Mouse (Mus musculus) midbrain, embryonic 12.5 days (tissue): ENCODE measurements around the gene Slc29a1. TPM values are rescaled to one million over a fixed set of nuclear protein-coding genes. Genes with fewer than 3 reads are reported as not detected.

Experiments
- ATAC-seq: fragments of 200-750 bp; cut with Nextera tagmentation; 2 replicates; pipeline ENCODE4 v1.8.0; 2017; ENCODE audit warnings: low read depth, moderate TSS enrichment, moderate library complexity; ENCODE audit not compliant: low FRiP score
- H3K27ac ChIP-seq: fragments of 300-500 bp; sonication (generic); replicated peaks from 2 replicates; pipeline ENCODE4 v1.5.1; 2016; ENCODE audit warnings: mild to moderate bottlenecking
- H3K27me3 ChIP-seq: fragments of 300-500 bp; sonication (generic); 2 replicates; pipeline ENCODE4 v1.6.1; 2016; ENCODE audit warnings: mild to moderate bottlenecking
- H3K36me3 ChIP-seq: fragments of 300-500 bp; sonication (generic); 2 replicates; pipeline ENCODE4 v1.6.1; 2016
- H3K4me1 ChIP-seq: fragments of 300-500 bp; sonication (generic); 2 replicates; pipeline ENCODE4 v1.6.1; 2016
- H3K4me2 ChIP-seq: fragments of 300-500 bp; sonication (generic); replicated peaks from 2 replicates; pipeline ENCODE4 v1.6.1; 2016; ENCODE audit warnings: mild to moderate bottlenecking, moderate library complexity
- H3K4me3 ChIP-seq: fragments of 300-500 bp; sonication (generic); 2 replicates; pipeline ENCODE4 v1.5.1; 2016; ENCODE audit warnings: mild to moderate bottlenecking
- H3K9ac ChIP-seq: fragments of 300-500 bp; sonication (generic); replicated peaks from 2 replicates; pipeline ENCODE4 v1.6.1; 2016; ENCODE audit warnings: mild to moderate bottlenecking, moderate library complexity
- H3K9me3 ChIP-seq: fragments of 300-500 bp; sonication (generic); 2 replicates; pipeline ENCODE4 v1.6.1; 2016; ENCODE audit warnings: mild to moderate bottlenecking
- WGBS: fragments of 180-500 bp; shearing (Covaris S2); methylation state at CpG from one replicate; pipeline ENCODE4 v1.1.7; 2016; 5-methylcytosine and 5-hydroxymethylcytosine counted together
- polyA plus RNA-seq: library from polyadenylated mRNA; unstranded; fragments of >200 nt; fragmentation: Nextera tagmentation; extraction: Ambion mirVana; gene quantifications from 2 replicates; pipeline ENCODE4 v1.2.1, GENCODE M21; 2016

Gene Slc29a1
- polyA plus RNA-seq, 1 experiment from 2014 or later = 40.1 TPM

GRCm38 (mm10) chr17:45544001-45544872 is 55.2 kb downstream of the Slc29a1 start:
- no peak overlapping the region for H3K4me3 ChIP-seq
- WGBS = 4% methylated on average over 23 of the region's 24 CpGs
- H3K36me3 ChIP-seq = peaks cover 18% of the 10 kb centered on the region
- H3K27ac ChIP-seq = no peak overlapping the region
- H3K4me2 ChIP-seq = peak overlapping the region; percentile 40
- H3K27me3 ChIP-seq = peaks cover 84% of the 10 kb centered on the region
- no peaks in the 10 kb centered on the region for H3K9me3 ChIP-seq
- peak overlapping the region; percentile 33; the same call in 1 of the 2 replicates for H3K9ac ChIP-seq
- no peak for ATAC-seq
- H3K4me1 ChIP-seq = peaks cover 40% of the 10 kb centered on the region

DNA sequence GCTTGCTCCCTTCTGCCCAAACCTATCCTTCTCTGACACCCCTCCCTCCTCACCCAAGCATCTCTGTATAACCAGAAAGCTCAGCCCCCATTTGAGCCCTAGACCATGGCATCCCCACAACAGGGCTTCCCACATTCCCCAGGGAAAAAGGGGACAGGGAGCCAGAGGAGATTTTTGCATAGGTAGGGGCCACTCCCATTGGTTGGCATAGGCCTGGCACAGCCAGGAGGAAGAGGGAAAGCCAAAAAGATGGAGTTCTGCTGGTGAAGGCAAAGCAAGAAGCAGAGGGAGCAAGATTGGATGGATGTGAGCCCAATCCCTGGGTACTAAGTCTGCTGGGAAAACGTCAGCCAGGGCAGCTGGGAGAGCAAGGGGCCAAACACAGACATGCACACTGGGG is 56.3 kb downstream of the Slc29a1 start:
- WGBS = 20% methylated on average over 1 of the region's 1 CpGs
- no peak overlapping the region for H3K27ac ChIP-seq
- no peak overlapping the region for H3K4me3 ChIP-seq
- no peak for ATAC-seq
- no peaks in the 10 kb centered on the region for H3K9me3 ChIP-seq
- H3K36me3 ChIP-seq = peaks cover 18% of the 10 kb centered on the region
- H3K4me2 ChIP-seq = no peak overlapping the region
- no peak overlapping the region for H3K9ac ChIP-seq
- peaks cover 36% of the 10 kb centered on the region for H3K4me1 ChIP-seq
- peaks cover 90% of the 10 kb centered on the region for H3K27me3 ChIP-seq

GRCm38 (mm10) chr17:45542705-45543104 is 56.7 kb downstream of the Slc29a1 start:
- no peak overlapping the region for H3K4me3 ChIP-seq
- 75% methylated on average over 2 of the region's 2 CpGs for WGBS
- no peak overlapping the region for H3K27ac ChIP-seq
- H3K4me2 ChIP-seq = no peak overlapping the region
- ATAC-seq = no peak
- H3K9me3 ChIP-seq = no peaks in the 10 kb centered on the region
- peaks cover 18% of the 10 kb centered on the region for H3K36me3 ChIP-seq
- peaks cover 32% of the 10 kb centered on the region for H3K4me1 ChIP-seq
- peaks cover 90% of the 10 kb centered on the region for H3K27me3 ChIP-seq
- H3K9ac ChIP-seq = no peak overlapping the region

- Histone ChIP-seq H3K9ac (no peak overlapping the region), H3K27ac (no peak overlapping the region)
- 39% methylated on average over 6 of the region's 6 CpGs for WGBS
Observed at GRCm38 (mm10) chr17:45542129-45542528, 57.3 kb downstream of the Slc29a1 start.

DNA sequence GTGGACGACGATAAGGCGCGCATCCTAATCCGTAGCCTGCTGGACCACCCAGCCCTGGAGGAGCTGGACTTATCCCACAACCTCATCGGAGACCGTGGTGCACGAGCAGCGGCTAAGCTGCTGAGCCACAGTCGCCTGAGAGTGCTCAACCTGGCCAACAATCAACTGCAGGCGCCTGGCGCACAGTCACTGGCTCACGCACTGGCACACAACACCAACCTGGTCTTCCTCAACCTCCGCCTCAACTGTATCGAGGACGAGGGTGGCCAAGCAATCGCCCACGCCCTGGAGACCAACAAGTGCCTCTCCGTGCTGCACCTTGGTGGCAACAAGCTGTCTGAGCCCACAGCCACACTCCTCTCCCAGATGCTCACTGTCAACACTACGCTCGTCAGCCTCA is 59.7 kb downstream of the Slc29a1 start:
- Histone ChIP-seq H3K4me1 (peaks cover 11% of the 10 kb centered on the region), H3K27me3 (peaks cover 90% of the 10 kb centered on the region), H3K4me3 (no peak overlapping the region), H3K4me2 (no peak overlapping the region), H3K9ac (no peak overlapping the region), H3K9me3 (no peaks in the 10 kb centered on the region), H3K36me3 (peaks cover 4% of the 10 kb centered on the region), H3K27ac (no peak overlapping the region)
- 81% methylated on average over 21 of the region's 21 CpGs for WGBS
- no peak for ATAC-seq

More at GRCm38 (mm10) chr17:45542129-45542528, 57.3 kb downstream of the Slc29a1 start:
- ATAC-seq = no peak
- no peaks in the 10 kb centered on the region for H3K9me3 ChIP-seq
- H3K4me3 ChIP-seq = no peak overlapping the region
- H3K27me3 ChIP-seq = peaks cover 90% of the 10 kb centered on the region
- H3K36me3 ChIP-seq = peaks cover 18% of the 10 kb centered on the region
- no peak overlapping the region for H3K4me2 ChIP-seq
- peaks cover 30% of the 10 kb centered on the region for H3K4me1 ChIP-seq

- Histone ChIP-seq H3K9me3 (no peaks in the 10 kb centered on the region), H3K9ac (no peak overlapping the region), H3K4me1 (no peaks in the 10 kb centered on the region), H3K36me3 (no peaks in the 10 kb centered on the region), H3K4me3 (no peak overlapping the region), H3K27ac (no peak overlapping the region), H3K4me2 (no peak overlapping the region), H3K27me3 (peaks cover 87% of the 10 kb centered on the region)
- WGBS = 66% methylated on average over 4 of the region's 4 CpGs
- ATAC-seq = no peak
Observed at GRCm38 (mm10) chr17:45538394-45538793, 61.0 kb downstream of the Slc29a1 start.

DNA sequence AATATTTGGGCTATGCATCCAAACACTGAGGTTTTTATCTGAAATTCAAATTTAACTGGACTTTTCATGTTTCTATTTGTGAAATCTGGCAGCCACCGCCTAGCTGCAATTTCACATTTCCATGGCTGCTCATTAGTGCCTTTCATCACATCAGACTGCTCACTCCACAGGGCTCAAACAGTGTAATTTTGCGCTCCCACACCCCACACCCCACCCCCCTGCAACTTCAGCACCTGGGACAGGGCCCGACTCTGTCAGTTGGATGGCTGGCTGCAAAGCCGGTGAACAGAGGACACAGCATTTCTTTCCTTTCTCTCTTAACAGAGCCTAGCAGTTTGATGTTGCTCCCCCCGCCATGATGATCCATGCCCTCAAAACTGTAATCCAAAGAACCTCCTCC is 63.1 kb downstream of the Slc29a1 start:
- 18% methylated on average over 5 of the region's 5 CpGs for WGBS
- Histone ChIP-seq H3K4me3 (no peak overlapping the region), H3K27ac (no peak overlapping the region), H3K9ac (no peak overlapping the region), H3K27me3 (peaks cover 79% of the 10 kb centered on the region), H3K4me1 (no peaks in the 10 kb centered on the region), H3K4me2 (no peak overlapping the region), H3K36me3 (no peaks in the 10 kb centered on the region), H3K9me3 (no peaks in the 10 kb centered on the region)
- ATAC-seq = no peak

Other genes starting within 250 kb of the Slc29a1 start
- 74.2 and 76.4 TPM in 2 replicates for gene Cdc5l, start 165.9 kb downstream of the Slc29a1 start, polyA plus RNA-seq
- gene Spats1, start 124.2 kb downstream of the Slc29a1 start, polyA plus RNA-seq = 0.85 and 1.0 TPM in 2 replicates
- 24.2 and 24.9 TPM in 2 replicates for gene Aars2, start 92.8 kb downstream of the Slc29a1 start, polyA plus RNA-seq
- 0.71 and 1.8 TPM in 2 replicates for gene Tcte1, start 76.2 kb downstream of the Slc29a1 start, polyA plus RNA-seq
- gene Tmem151b, start 49.9 kb downstream of the Slc29a1 start, polyA plus RNA-seq = 12.6 and 13.5 TPM in 2 replicates
- gene Nfkbie, start 43.9 kb downstream of the Slc29a1 start, polyA plus RNA-seq = 6.8 and 7.9 TPM in 2 replicates
- 96.6 and 102 TPM in 2 replicates for gene Slc35b2, start 35.7 kb downstream of the Slc29a1 start, polyA plus RNA-seq
- gene Hsp90ab1, start 26.3 kb downstream of the Slc29a1 start, polyA plus RNA-seq = 1,424 and 1,459 TPM in 2 replicates
- gene Mymx, start 2.5 kb upstream of the Slc29a1 start, polyA plus RNA-seq = not detected in 2 replicates
- gene Capn11, start 59.7 kb upstream of the Slc29a1 start, polyA plus RNA-seq = 1.2 and 1.4 TPM in 2 replicates
- gene Mrpl14, start 86.7 kb upstream of the Slc29a1 start, polyA plus RNA-seq = 105 and 110 TPM in 2 replicates
- gene Tmem63b, start 87.3 kb upstream of the Slc29a1 start, polyA plus RNA-seq = 97.9 and 107 TPM in 2 replicates
- gene 1600014C23Rik, start 134.2 kb upstream of the Slc29a1 start, polyA plus RNA-seq = not detected in 2 replicates